Mouse (Mus musculus) lung, adult 2 months (tissue): ENCODE results near the gene Trim11.

ENCODE experiments used
- CTCF ChIP-seq: fragments of 200-500 bp; IDR thresholded peaks from 2 replicates; pipeline ENCODE4 v1.5.1; 2011; ENCODE audit warnings: mild to moderate bottlenecking, low read length, control low read depth; ENCODE audit not compliant: insufficient read depth
- POLR2A ChIP-seq: fragments of 200-500 bp; IDR thresholded peaks from 2 replicates; pipeline ENCODE4 v1.6.1; 2011; ENCODE audit warnings: low read depth, mild to moderate bottlenecking, control low read depth, low read length, borderline replicate concordance; ENCODE audit errors: extremely low read depth

GRCm38 (mm10) chr11:58982471-58983097 lies 4.7 kb downstream of the Trim11 start:
- TF ChIP-seq CTCF, result no peak
- TF ChIP-seq POLR2A, result no peak
